Mouse (Mus musculus) MEL (cell line): ENCODE measurements around the gene Prss12. TPM values are rescaled to one million over a fixed set of nuclear protein-coding genes. Genes with fewer than 3 reads are reported as not detected.

ENCODE experiments used
- DNase-seq: peaks from one replicate; pipeline ENCODE4 v3.0.0; 2011; ENCODE audit warnings: low read depth, low spot score
- H3K27ac ChIP-seq: 2 replicates; pipeline ENCODE4 v1.5.1; 2012; ENCODE audit warnings: low read depth, mild to moderate bottlenecking, control low read depth, low read length, moderate library complexity; ENCODE audit not compliant: control insufficient read depth
- H3K27me3 ChIP-seq, 2 experiments: fragments of 150-350 bp in 1 of 2; sonication (generic) in 1 of 2; 2 replicates each; pipeline ENCODE4 v1.6.1; 2012; ENCODE audit warnings: low read length in 2 of 2, mild to moderate bottlenecking in 2 of 2, improper control_type of control experiment in 1 of 2, moderate library complexity in 1 of 2; ENCODE audit not compliant: insufficient read depth in 2 of 2, control insufficient read depth in 1 of 2
- H3K36me3 ChIP-seq, 2 experiments: 2 replicates each; pipeline ENCODE4 v1.6.1; 2012 to 2014; ENCODE audit warnings: low read length in 2 of 2, improper control_type of control experiment in 1 of 2, inconsistent platforms in 1 of 2, mild to moderate bottlenecking in 1 of 2; ENCODE audit not compliant: insufficient read depth in 2 of 2, control insufficient read depth in 1 of 2
- H3K4me1 ChIP-seq, 2 experiments: fragments of 150-350 bp in 1 of 2; sonication (generic) in 1 of 2; 2 replicates each; pipeline ENCODE4 v1.6.1; 2012; ENCODE audit warnings: low read length in 2 of 2, improper control_type of control experiment in 1 of 2, mild to moderate bottlenecking in 1 of 2; ENCODE audit not compliant: insufficient read depth in 2 of 2, control insufficient read depth in 1 of 2
- H3K4me3 ChIP-seq, 2 experiments: fragments of 150-350 bp in 1 of 2; sonication (generic) in 1 of 2; 2 replicates each; pipeline ENCODE4 v1.5.1; 2012; ENCODE audit warnings: low read depth in 2 of 2, low read length in 2 of 2, mild to moderate bottlenecking in 2 of 2, moderate library complexity in 2 of 2, control low read depth in 1 of 2, improper control_type of control experiment in 1 of 2; ENCODE audit not compliant: control insufficient read depth in 1 of 2, insufficient read depth in 1 of 2
- H3K79me2 ChIP-seq: 2 replicates; pipeline ENCODE4 v1.6.1; 2012; ENCODE audit warnings: mild to moderate bottlenecking, low read length, moderate library complexity; ENCODE audit not compliant: control insufficient read depth, poor library complexity, insufficient read depth
- H3K9ac ChIP-seq: 2 replicates; pipeline ENCODE4 v1.6.1; 2012; ENCODE audit warnings: low read depth, mild to moderate bottlenecking, control low read depth, low read length, moderate library complexity; ENCODE audit not compliant: control insufficient read depth, poor library complexity, severe bottlenecking
- H3K9me3 ChIP-seq: fragments of 150-350 bp; sonication (generic); replicated peaks from 2 replicates; pipeline ENCODE4 v1.6.1; 2012; ENCODE audit warnings: mild to moderate bottlenecking, low read length, improper control_type of control experiment, moderate library complexity; ENCODE audit not compliant: insufficient read depth
- BHLHE40 ChIP-seq: IDR thresholded peaks from 2 replicates; pipeline ENCODE4 v1.6.1; 2012; ENCODE audit warnings: low read depth, mild to moderate bottlenecking, inconsistent platforms, low read length, improper control_type of control experiment, borderline replicate concordance
- CTCF ChIP-seq, 3 experiments: IDR thresholded peaks in 2 of 3; conservative IDR thresholded peaks in 1 of 3; 2 replicates each; pipeline ENCODE4 v1.5.1; 2011 to 2012; ENCODE audit warnings: low read length in 3 of 3, low read depth in 2 of 3, mild to moderate bottlenecking in 2 of 3, improper control_type of control experiment in 1 of 3, inconsistent platforms in 1 of 3, mixed read lengths in 1 of 3, moderate library complexity in 1 of 3; ENCODE audit not compliant: control insufficient read depth in 1 of 3, insufficient read depth in 1 of 3, poor library complexity in 1 of 3, severe bottlenecking in 1 of 3
- E2F4 ChIP-seq: IDR thresholded peaks from 2 replicates; pipeline ENCODE4 v1.6.1; 2011; ENCODE audit warnings: low read depth, low read length, improper control_type of control experiment, borderline replicate concordance
- ELF1 ChIP-seq: IDR thresholded peaks from 2 replicates; pipeline ENCODE4 v1.6.1; 2014; ENCODE audit warnings: low read depth, mild to moderate bottlenecking, inconsistent platforms, low read length, improper control_type of control experiment, moderate library complexity
- GABPA ChIP-seq: IDR thresholded peaks from 2 replicates; pipeline ENCODE4 v1.6.1; 2012; ENCODE audit warnings: low read depth, mild to moderate bottlenecking, inconsistent platforms, low read length, improper control_type of control experiment, moderate library complexity
- HCFC1 ChIP-seq: IDR thresholded peaks from 2 replicates; pipeline ENCODE4 v1.6.1; 2012; ENCODE audit warnings: low read depth, mild to moderate bottlenecking, inconsistent platforms, low read length, improper control_type of control experiment, moderate library complexity
- JUND ChIP-seq: IDR thresholded peaks from 2 replicates; pipeline ENCODE4 v1.6.1; 2011; ENCODE audit warnings: low read depth, mild to moderate bottlenecking, improper control_type of control experiment, low read length
- KAT2A ChIP-seq: conservative IDR thresholded peaks from 2 replicates; pipeline ENCODE4 v1.6.1; 2012; ENCODE audit warnings: low read depth, low read length, improper control_type of control experiment, inconsistent platforms
- MAZ ChIP-seq: IDR thresholded peaks from 2 replicates; pipeline ENCODE4 v1.6.1; 2012; ENCODE audit warnings: low read depth, mild to moderate bottlenecking, inconsistent platforms, low read length, improper control_type of control experiment
- MYC ChIP-seq: IDR thresholded peaks from 2 replicates; pipeline ENCODE4 v1.6.1; 2011; ENCODE audit warnings: low read depth, mild to moderate bottlenecking, low read length, improper control_type of control experiment, moderate library complexity
- NELFE ChIP-seq: IDR thresholded peaks from 2 replicates; pipeline ENCODE4 v1.6.1; 2011; ENCODE audit warnings: low read depth, low read length, improper control_type of control experiment
- POLR2AphosphoS2 ChIP-seq: IDR thresholded peaks from 2 replicates; pipeline ENCODE4 v1.6.1; 2011; ENCODE audit warnings: low read length, improper control_type of control experiment
- POLR2AphosphoS5 ChIP-seq: IDR thresholded peaks from 2 replicates; pipeline ENCODE4 v1.6.1; 2012; ENCODE audit warnings: low read depth, borderline replicate concordance, mild to moderate bottlenecking, inconsistent platforms, low read length, moderate library complexity, mixed read lengths
- RAD21 ChIP-seq: IDR thresholded peaks from 2 replicates; pipeline ENCODE4 v1.6.1; 2011; ENCODE audit warnings: mild to moderate bottlenecking, low read depth, low read length, improper control_type of control experiment
- RCOR1 ChIP-seq: IDR thresholded peaks from 2 replicates; pipeline ENCODE4 v1.6.1; 2012; ENCODE audit warnings: low read depth, mild to moderate bottlenecking, inconsistent platforms, low read length, improper control_type of control experiment
- SIN3A ChIP-seq: IDR thresholded peaks from 2 replicates; pipeline ENCODE4 v1.6.1; 2012; ENCODE audit warnings: low read length, improper control_type of control experiment, inconsistent platforms
- SMC3 ChIP-seq: IDR thresholded peaks from 2 replicates; pipeline ENCODE4 v1.6.1; 2011; ENCODE audit warnings: low read depth, low read length, improper control_type of control experiment
- USF2 ChIP-seq, 2 experiments: IDR thresholded peaks; 2 replicates each; pipeline ENCODE4 v1.6.1; 2011 to 2012; ENCODE audit warnings: improper control_type of control experiment in 2 of 2, low read length in 2 of 2, borderline replicate concordance in 1 of 2, inconsistent platforms in 1 of 2, low read depth in 1 of 2, mild to moderate bottlenecking in 1 of 2; ENCODE audit not compliant: insufficient read depth in 1 of 2
- ZC3H11A ChIP-seq: IDR thresholded peaks from 2 replicates; pipeline ENCODE4 v1.6.1; 2012; ENCODE audit warnings: low read depth, mild to moderate bottlenecking, inconsistent platforms, low read length, improper control_type of control experiment
- ZNF384 ChIP-seq: IDR thresholded peaks from 2 replicates; pipeline ENCODE4 v1.6.1; 2012; ENCODE audit warnings: low read depth, mild to moderate bottlenecking, inconsistent platforms, low read length, improper control_type of control experiment
- polyA plus RNA-seq, 2 experiments: library from polyadenylated mRNA; stranded (reverse) in 1 of 2; unstranded in 1 of 2; fragments of >175 nt in 1 of 2; fragments of >200 nt in 1 of 2; gene quantifications; 2 replicates each; pipeline versions ENCODE4 v1.2.1 to v1.2.4; 2012; ENCODE audit warnings: low replicate concordance in 2 of 2, low read depth in 1 of 2; ENCODE audit not compliant: insufficient read length in 2 of 2, insufficient read depth in 1 of 2, missing spikeins in 1 of 2
- total RNA-seq: library from RNA; depleted of rRNA; stranded (reverse); fragments of 300-350 nt; gene quantifications from 2 replicates; pipeline ENCODE4 v1.2.3, GENCODE M21; 2012

The Prss12 gene
- total and polyA plus RNA-seq, 3 experiments = 0.23 TPM; not detected in 2

GRCm38 (mm10) chr3:123511818-123512217, 65.1 kb downstream of the Prss12 start:
- Histone ChIP-seq H3K79me2 (peaks cover 16% of the 10 kb centered on the region), H3K9me3 (no peaks in the 10 kb centered on the region), H3K9ac (no peak overlapping the region), H3K36me3 (peaks cover 3 to 6% of the 10 kb centered on the region in 2 experiments; a peak in 2 of 4 replicates), H3K27ac (no peak overlapping the region), H3K4me1 (peaks cover 0 to 9% of the 10 kb centered on the region in 2 experiments; a peak in 1 of 4 replicates), H3K4me3 (no peak overlapping the region), H3K27me3 (no peaks in the 10 kb centered on the region)
- peak in 2 of 3 experiments; percentile 16 to 29; a peak in 3 of 6 replicates for TF ChIP-seq CTCF (IDR thresholded peaks at IDR 0.05 in 2 of 3, conservative IDR thresholded peaks at IDR 0.05 in 1 of 3; ENCODE audit: control insufficient read depth in 1 of 3, insufficient read depth in 1 of 3, low read depth in 2 of 3, low read length in 3 of 3, poor library complexity in 1 of 3, severe bottlenecking in 1 of 3)
- TF ChIP-seq HCFC1 = no peak
- TF ChIP-seq ZNF384 = peak; percentile 60
- no peak for DNase-seq

GRCm38 (mm10) chr3:123514886-123515285, 68.2 kb downstream of the Prss12 start:
- Histone ChIP-seq H3K9me3 (no peaks in the 10 kb centered on the region), H3K27me3 (no peaks in the 10 kb centered on the region), H3K79me2 (no peaks in the 10 kb centered on the region), H3K4me3 (no peak overlapping the region), H3K4me1 (peaks cover 0 to 6% of the 10 kb centered on the region in 2 experiments; a peak in 1 of 4 replicates), H3K27ac (no peak overlapping the region), H3K9ac (no peak overlapping the region), H3K36me3 (peaks cover 0 to 3% of the 10 kb centered on the region in 2 experiments; a peak in 1 of 4 replicates)
- TF ChIP-seq ZNF384 (no peak), HCFC1 (no peak), KAT2A (no peak), NELFE (no peak), E2F4 (no peak), ELF1 (no peak), POLR2AphosphoS2 (no peak), CTCF (IDR thresholded peaks at IDR 0.05 in 2 of 3, conservative IDR thresholded peaks at IDR 0.05 in 1 of 3; ENCODE audit: control insufficient read depth in 1 of 3, insufficient read depth in 1 of 3, low read depth in 2 of 3, low read length in 3 of 3, poor library complexity in 1 of 3, severe bottlenecking in 1 of 3) (no peak), ZC3H11A (no peak), POLR2AphosphoS5 (no peak), BHLHE40 (no peak), JUND (no peak)
- DNase-seq = peak; percentile 32

- TF ChIP-seq ZC3H11A (peak; percentile 92), SMC3 (peak; percentile 85), RCOR1 (peak; percentile 79), SIN3A (0 out of 2 replicates have a peak, but pooled peaks have one; percentile 12), MYC (no peak), CTCF (IDR thresholded peaks at IDR 0.05 in 2 of 3, conservative IDR thresholded peaks at IDR 0.05 in 1 of 3; ENCODE audit: control insufficient read depth in 1 of 3, insufficient read depth in 1 of 3, low read depth in 2 of 3, low read length in 3 of 3, poor library complexity in 1 of 3, severe bottlenecking in 1 of 3) (peak; percentile 20 to 84 (median 35); a peak in 4 of 6 replicates), RAD21 (peak; percentile 94), GABPA (no peak), USF2 (IDR thresholded peaks at IDR 0.05; ENCODE audit: borderline replicate concordance in 1 of 2, insufficient read depth in 1 of 2, low read depth in 1 of 2, low read length in 2 of 2) (no peak), MAZ (no peak)
- no peak overlapping the region for H3K4me3 ChIP-seq
- peak; percentile 74 for DNase-seq
- no peak overlapping the region for H3K27ac ChIP-seq
- H3K9ac ChIP-seq = no peak overlapping the region
- no peaks in the 10 kb centered on the region for H3K36me3 ChIP-seq
- H3K27me3 ChIP-seq = no peaks in the 10 kb centered on the region
- H3K9me3 ChIP-seq = no peaks in the 10 kb centered on the region
- no peaks in the 10 kb centered on the region for H3K79me2 ChIP-seq
- no peaks in the 10 kb centered on the region for H3K4me1 ChIP-seq
These were observed 69.1 kb downstream of the Prss12 start for GRCm38 (mm10) chr3:123515600-123516359.
